Mouse (Mus musculus) right cerebral cortex, postnatal 10 days (tissue): ENCODE measurements around the gene Msi1.

Source experiments
- DNase-seq, 2 experiments: peaks; one replicate each; pipeline ENCODE4 v3.0.0; 2021; ENCODE audit warnings: low spot score in 2 of 2

The Msi1 gene

DNA sequence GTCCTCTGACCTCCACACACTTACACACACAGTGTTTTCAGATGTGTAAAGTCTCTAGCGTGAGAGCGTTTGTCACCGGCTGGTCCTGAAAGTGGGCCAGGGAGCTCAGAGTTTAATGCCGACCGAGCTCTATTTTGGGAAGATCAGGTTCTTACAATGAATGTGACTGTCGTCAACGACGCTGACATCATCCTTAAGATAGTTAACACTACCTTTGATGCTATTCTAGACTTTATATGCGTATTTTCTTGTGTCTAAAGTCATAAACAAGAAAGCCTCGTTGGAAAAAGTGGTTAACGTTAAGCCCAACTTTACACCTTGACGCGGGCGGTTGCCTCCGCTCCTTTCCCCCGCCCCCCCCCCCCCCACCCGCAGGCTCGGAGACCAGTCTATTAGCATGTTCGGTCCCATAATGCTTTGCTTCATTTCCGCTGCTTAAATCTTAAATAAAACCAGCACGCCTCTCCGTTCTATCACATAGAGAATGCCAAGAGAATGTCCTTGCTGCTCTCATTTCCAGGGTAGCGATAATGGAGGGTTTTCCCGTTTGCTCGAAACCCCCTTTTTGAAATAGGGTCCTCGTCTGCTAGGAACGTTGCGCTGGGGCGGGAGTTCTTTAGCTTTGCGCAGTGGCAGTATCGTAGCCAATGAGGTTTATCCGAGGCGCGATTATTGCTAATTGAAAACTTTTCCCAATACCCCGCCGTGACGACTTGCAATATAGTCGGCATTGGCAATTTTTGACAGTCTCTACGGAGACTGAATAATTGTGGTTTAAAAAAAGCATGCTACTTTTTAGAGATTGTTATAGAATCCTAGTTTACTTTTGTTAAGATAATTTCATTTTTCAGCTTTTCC, 59.7 kb downstream of the Msi1 start:
- peak; percentile 87 to 90 for DNase-seq

DNA sequence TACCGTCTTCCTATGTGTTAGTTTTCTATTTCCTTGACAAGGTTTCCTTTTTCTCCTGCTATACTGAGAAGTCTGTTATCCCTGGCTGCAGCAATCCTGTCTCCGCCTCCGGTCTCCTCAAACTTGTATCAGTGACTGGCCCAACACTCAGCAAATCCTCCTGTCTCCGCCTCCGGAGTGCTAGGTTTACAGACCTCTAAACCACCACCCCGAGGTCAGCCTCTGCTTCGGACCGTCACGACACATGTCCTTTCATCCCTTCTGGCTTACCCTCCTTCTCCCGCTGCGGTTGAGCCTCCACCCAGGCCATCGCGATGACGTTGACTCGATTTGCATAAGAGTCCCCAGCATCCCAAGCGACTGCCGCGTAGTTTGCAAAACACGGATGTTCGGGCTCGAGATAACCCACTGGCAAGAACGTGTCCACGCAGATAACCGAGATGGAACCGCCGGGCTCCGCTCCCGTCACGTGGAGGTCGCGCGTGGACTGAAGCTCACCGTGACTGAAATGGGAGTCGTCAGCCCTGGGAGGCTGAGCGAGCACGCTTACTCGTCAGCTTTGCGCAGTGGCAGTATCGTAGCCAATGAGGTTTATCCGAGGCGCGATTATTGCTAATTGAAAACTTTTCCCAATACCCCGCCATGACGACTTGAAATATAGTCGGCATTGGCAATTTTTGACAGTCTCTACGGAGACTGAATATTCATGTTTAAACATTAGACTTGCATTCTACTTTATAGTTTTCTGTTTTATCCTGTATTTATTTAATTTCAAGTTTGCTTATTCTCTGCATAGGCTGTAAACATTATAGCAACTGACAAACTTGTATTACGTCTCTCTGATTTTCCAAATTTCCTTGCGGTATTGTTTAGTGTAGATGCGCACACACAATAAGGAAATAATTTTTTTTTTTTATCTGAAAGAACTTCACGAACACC, 60.6 kb downstream of the Msi1 start:
- peak; percentile 89 to 93 for DNase-seq

DNA sequence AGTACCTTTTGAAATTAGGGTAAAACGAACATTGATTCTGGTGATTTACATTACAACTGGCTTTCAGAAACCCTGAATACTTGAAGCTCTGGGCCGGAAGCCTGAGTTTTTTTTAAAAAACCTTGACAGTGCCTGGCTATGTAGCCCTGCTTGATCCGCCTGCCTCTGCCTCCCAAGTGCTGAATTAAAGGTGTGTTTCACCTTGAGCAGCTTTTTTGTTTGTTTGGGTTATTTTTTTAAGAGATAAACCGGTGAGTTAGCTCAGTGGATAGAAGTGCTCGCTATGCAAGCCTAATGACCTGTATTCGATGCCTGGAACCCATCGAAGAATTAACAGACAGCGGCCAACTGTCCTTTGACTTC, 61.2 kb downstream of the Msi1 start:
- no peak for DNase-seq

DNA sequence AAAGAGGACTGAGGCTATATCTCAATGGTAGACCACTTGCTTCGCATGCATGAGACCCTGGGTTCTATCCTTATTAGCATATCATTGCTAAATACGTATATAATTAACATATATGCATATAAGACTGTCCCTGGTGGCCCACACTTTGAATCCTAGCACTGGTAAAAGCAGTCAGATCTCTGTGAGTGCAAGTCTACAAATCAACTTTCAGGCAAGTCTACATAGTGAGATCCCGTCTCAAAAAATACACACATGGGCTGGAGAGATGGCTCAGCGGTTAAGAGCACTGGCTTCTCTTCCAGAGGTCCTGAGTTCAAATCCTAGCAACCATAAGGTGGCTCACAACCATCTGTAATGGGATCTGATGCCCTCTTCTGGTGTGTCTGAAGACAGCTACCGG, 61.7 kb downstream of the Msi1 start:
- DNase-seq, result no peak

DNA sequence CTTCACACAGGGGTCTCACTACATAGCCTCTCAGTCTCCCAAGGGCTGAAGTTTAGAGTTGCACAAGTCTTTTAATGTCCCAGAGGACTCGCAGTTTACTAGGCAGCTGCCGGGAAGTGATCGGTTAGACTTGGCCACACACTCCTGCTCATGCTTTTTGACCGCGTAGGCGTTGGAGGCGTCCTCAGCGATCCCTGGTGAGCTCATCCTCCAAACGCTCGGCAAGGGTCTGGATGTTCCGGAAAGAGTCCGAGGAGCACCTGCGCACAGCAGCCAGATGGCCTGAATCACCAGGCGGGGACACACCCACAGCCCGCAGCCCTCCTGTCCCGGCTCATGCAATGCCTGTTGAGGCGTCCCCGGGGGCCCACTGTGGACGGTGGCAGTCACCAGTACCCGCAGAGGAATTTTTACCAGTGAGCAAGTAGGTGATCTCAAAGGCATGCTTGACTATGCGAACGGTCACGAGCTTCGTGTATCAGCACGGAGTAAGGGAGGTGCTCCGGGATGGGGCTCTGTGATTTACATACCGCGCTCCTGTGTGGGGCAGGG, 62.4 kb downstream of the Msi1 start:
- DNase-seq, result no peak

DNA sequence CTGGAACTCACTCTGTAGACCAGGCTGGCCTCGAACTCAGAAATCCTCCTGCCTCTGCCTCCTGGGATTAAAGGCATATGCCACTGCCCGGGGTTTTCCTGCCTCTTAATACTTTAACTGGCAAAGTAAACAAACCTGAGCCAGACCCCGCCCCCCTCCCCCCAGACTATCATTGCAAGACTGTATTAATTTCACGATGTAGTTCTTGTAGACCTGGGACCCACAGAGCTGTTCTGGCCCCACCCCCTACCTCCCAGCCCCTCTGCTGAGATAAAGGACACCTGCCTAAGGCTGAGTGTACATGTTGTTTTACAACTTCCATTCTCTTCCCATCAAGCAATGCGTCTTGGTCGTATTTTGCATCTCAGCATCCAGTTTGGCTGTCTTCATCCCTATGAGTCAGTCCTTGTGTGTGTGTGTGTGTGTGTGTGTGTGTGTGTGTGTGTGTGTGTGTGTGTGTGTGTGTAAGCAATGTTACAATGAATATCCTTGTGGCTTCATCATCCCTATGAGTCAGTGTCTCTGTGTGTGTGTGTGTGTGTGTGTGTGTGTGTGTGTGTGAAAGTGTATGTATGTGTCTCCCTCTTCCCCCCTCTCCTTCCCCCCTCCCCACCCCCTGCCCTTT, 63.4 kb downstream of the Msi1 start:
- DNase-seq, result no peak

DNA sequence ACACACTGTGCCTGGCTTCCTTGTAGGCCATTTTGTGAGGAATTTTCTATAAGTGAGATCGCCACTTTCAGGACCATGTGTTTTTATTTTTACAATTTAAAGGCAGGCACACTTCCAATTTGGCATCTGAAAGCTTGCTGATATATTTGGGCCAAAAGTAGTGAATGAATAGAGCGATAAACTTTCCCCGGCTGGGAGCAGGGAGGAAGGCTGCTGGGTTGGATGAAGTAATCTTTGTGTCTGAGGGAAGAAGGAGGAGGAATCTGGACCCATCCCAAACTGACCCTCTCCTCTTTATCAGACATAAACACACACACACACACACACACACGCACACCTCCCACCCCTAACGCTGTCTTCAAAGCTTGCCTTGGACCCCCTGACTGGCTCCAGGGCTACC, 64.0 kb downstream of the Msi1 start:
- DNase-seq, result no peak

DNA sequence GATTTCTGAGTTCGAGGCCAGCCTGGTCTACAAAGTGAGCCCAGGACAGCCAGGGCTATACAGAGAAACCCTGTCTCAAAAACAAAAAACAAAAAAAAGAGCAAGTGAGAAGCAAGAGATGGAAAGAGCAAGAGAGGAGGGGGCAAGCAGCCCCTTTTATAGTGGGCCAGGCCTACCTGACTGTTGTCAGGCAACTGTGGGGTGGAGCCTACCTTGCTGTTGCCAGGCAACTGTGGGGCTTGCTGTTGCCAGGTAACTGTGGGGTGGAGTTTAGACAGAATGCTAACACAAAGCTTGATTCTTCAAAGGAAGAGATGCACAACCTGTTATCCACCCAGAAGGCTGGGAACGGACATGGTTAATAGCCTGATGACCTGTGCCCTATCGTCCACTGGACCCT, 66.2 kb downstream of the Msi1 start:
- peak in 1 of 2 experiments; percentile 40 for DNase-seq

DNA sequence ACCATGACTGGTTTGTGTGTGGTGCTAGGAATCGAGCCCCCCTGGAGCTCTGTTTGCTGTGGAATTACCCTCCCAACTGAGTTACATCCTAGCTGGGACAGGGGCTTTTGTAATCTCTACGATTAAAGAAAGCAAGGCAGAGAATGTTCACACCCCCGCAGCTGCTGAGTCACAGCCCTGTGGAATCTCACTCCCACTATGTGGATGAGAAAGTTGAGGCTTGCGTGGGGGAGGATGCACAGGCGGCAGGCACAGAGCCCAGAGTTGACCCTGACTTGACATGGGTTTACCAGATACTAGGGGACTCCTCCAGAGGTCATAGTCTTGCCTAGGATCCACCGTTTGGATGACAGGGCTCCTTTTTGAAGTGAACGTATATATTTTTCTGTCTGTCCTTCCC, 67.6 kb downstream of the Msi1 start:
- no peak for DNase-seq

DNA sequence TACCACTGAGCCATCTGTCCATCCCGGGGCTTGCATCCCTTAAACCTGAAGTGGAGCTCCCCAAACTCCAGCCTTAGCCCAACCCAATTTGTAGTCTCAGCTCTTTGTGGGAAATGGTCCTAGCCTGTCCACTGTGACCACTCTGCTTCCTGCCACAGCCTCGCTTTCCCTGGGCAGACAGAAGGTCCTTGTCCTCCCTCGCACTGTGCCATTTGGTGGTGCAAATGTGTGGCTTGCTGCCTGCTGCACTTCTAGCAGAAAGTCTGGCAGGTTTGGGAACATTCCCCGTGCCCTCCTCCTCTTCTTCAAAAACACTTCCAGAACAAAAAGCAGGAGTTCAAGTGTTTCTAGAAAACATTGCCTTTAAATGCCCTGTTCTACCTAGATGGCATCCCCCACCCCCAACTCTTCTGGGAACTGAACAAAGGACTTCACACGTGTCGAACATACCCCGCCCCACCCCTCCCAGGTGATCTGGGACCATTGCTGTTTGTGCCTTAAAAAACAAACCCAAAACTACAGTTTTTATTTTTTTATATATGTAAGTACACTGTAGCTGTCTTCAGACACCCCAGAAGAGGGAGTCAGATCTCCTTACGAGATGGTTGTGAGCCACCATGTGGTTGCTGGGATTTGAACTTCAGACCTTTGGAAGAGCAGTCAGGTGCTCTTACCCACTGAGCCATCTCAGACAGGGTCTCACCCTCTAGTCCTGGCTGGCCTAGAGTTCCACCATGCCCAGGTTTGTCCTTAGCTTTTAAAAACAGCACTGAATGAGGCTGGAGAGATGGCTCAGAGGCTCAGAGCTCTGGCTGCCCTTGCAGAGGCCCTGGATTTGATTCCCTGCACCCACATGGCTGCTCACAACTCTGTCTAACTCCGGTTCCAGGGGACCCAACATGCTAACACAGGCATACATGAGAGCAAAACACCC, 69.2 kb downstream of the Msi1 start:
- no peak for DNase-seq

DNA sequence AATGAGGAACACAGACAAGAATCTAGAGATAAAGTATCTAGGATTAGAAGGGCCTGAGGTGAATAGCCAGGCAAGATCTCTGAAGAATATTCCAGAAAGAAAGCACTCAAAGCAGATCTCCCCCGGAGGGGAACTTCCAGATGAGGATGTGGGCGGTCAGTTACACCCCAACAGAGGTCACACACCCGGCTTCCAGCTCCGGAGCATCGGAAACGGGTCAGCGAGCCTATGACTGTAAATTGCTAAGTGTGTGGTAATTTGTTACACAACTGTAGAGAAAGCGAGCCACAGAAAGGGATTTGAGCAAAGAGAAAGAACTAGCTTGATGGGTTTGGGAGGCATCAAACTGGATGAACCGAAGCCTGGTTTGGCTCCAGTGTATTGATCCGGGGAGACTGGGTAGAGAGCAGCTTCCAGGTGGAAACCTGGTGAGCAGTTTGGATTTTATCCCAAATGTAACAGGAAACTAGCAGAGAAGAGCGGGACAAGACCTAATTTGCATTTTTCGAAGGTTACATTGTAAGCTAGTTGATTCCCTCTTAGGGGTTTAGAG, 71.1 kb downstream of the Msi1 start:
- DNase-seq, result no peak

DNA sequence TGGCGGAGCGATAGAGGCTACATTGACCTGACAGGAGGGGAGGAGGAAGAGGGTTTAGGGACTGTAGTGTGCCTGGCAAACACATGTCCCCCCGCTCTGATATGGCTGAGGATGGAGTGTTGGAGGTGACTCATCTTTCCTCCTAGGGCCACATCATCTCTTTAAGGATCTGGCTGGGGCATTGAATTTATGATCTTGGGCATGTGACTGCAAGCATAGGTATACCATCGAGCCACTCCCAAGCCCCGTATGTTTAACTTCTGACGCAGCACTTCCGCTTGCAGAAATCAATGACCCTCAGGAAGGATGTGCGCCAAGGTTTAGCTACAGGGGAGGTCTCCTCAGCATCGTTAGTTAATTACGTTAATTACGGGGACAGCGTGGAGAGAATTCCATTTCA, 73.6 kb downstream of the Msi1 start:
- DNase-seq, result no peak
